Mouse (Mus musculus): ENCODE data around the gene Brms1l.

Gene Brms1l

DNA sequence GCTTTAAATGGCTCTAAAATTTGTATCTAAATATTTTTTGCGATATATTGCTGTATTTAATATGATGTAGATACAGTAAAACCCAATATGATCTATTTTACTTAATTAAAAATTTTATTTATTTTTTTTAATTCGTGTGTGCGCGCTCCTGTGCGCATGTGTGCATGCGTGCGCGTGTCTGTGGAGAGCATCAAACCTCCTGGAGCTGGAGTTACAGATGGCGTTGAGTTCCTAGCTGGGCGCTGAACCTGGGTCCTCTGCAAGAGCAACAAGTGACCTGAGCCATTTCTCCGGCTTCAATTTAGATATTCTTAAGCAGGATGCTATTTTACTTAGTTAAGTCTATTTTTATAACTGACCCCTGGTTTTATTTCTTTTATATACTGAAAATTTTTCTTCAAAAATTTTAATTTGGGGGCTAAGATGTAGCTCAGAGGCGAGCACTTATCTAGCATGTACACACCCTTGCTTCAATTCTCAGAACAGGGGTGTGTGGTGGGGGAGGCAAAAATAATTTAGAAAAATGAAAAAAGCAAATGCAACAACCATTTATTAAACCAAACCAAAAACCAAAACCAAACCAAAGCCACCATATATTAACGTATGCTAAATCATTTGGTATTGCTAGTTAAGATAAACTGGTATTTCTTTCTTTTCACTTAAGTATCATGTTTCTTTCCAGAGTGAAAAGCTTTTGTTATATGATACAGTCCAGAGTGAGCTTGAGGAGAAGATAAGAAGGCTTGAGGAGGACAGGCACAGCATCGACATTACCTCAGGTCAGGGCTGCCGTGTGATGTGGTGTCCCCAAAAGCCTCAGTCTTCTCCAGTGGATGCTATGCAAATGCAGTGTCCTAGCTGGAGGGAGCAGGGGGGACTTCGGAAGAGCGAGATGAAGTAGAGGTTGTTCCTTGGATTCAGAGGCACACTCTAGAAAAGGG lies 23.6 kb downstream of the Brms1l start:
- CTCF ChIA-PET: no interaction called here

DNA sequence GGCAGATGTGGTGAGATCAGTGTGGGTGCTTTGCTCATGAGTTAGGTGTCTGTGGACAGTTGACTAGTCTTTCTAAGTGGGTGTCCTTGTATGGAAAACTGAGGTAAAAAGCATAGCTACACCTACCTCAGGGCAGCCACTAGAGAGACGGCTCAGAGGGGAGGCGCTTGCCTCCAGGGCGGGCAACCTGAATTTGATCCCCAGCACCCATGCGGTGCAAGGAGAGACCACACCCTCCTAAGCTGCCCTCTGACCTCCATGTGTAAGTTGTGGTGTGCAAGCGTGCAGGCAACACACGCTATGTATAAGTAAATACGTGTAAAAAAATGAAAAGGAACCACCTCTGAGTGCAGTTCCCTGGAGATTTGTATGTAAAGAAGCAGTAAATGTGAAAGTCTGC lies 24.5 kb downstream of the Brms1l start:
- CTCF ChIA-PET: no interaction called here

DNA sequence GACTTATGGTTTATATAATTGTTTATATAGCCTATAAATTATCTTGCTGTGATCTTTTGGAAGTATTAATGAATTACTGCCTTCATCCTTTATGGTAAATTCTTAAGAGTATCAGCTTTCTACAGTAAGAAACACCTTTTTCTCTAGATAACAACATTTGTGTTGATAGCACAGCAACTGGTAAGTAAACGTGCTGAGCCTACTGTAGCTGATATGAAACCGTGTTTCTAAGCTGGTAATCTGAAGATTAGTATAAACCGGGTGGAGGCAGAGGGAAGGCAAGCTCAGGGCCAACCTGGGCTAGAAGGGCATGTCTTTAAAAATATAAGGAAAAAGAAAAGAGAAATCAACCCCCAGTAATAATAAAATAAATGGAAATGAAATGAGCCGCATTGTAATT lies 31.6 kb downstream of the Brms1l start:
- CTCF ChIA-PET: no interaction called here

DNA sequence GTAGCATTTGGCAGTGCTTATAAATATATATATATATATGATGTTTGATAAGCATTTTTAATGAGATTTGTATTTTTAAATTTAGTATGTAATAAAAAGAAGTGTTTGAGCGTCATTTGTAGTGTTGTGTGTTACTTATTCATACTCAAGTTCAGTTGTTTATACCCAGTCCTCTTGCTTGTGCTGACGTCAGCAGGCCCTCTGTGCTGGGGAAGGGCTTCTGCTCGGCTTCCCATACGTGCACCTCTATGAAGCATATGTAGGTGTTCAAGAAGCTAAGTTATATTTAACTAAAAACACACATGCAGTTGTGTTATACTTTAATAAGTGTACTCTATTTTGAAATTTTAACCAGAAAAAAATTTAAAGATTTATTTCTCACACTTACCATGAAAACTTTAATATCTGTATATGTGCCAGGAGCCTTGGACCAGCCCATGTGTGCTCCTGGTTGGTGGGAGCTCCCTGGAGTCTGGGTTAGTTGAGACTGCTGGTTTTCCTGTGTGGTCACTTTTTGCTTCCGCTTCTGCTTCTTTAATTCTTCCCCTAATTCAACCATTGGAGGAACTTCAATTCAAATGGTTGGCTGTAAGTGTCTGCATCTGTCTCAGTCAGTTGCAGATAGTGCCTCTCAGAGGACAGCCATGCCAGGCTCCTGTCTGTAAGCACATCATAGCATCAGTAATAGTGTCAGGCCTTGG lies 33.6 kb downstream of the Brms1l start:
- CTCF ChIA-PET: no interaction called here

DNA sequence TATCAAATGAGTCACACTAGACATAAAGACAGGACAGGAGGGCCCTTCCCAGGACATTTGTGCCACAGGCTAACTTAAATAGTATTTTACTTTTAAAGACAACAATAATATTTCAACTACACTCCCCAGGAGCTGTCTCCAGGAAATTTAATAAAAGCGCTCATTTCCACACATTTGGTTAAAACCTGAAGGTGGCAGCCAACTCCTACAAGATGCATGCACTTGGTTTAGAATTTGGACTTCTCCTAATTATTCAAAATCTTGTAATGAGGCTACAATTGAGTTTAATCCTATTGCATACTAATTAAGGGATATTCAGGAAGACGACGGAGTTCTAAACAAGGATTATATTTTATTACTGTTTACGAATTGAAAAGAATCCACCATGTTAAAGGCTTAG lies 49.3 kb downstream of the Brms1l start:
- CTCF ChIA-PET: no interaction called here

DNA sequence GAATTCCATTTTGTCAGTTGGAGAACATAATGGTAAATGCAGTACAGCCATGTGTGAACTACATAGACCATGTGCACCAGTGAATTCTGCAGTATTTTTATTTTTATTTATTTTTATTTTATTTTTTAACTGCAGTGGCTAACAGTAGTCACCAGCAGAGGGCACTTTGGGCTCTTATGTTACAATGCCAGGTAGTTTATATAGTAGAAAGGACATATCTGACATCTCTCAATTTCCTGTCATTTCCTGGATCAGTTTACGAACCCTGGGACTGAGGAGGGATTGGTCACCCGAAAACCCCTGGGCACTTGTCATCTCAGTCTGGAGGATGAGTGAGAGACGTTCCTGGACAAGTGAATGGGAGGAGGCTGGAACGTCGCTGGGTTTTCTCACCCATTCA lies 52.4 kb downstream of the Brms1l start:
- CTCF ChIA-PET: no interaction called here

DNA sequence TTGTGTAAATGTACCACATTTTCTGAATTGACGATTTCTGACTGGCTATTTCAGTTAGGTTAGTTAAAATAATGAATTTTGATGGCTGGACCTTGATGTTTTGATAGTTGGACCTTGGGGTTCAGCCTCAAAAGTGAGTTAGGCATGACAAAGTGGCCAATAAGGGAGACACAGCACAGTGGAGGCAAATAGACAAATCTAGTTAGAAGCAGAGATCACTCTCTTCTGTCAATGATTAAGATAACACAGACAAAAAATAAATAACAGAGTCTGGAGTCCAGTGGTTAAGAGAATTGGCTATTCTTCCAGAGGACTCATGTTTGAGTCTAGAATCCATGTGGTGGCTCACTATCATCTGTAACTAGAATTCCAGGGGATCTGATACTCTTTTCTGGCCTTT lies 68.7 kb downstream of the Brms1l start:
- CTCF ChIA-PET: no interaction called here

DNA sequence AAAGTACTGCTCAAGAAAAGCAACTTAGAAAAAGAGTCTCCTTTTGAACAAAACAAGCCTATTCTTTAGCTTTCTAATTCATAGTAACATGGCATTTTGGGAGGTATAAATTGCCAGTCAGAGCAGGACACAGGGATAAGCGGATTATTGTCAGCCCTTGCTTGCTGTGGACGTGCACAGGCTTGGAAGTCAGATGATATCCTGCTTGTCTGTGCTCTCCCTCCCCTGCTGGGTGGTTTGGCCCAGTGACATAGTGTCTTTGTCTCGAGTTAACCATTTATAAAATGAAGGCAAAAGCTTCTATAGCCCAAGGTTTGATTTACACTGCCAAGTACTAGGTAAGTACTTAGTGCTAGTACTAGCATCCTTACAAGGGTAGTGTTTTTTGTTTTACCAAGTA lies 76.0 kb downstream of the Brms1l start:
- CTCF ChIA-PET: no interaction called here

DNA sequence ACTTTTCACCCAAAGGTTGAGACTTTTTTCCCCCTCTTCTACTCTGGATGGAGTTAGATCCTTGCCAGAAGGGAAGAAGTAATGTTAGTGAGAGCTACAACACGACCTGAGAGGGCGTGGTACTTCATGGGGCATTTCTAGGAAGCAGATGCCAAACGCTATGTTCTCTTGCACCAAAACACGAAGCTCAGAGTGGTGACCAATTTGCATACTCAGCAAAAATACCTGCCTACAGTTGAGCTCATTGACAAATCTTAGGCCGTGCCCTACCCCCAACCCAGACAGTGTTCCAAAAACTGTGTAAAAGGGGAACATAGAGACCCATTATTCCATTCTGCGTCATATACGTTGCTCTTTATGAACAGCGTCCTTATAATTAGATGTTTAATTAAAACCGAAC lies 77.1 kb downstream of the Brms1l start:
- CTCF ChIA-PET: no interaction called here

DNA sequence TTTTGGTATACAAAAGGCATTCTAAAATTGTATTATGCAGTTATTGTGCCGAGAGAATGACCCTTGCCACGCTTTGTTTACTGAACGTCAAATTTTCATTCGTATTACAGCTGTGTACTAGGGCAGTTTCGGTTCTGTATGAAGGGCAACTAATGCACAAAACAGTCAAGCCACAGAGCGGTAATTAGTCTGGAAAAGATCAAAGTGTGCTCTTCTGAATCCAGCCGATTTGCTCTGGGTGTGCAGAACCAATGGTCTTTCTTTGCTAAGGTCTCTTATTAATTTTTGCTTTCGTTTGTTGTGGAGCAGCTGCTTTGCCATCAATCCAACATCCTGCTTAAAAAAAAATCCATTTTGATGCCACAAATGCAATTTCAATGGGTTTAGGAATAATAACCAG lies 80.1 kb downstream of the Brms1l start:
- CTCF ChIA-PET: no interaction called here

DNA sequence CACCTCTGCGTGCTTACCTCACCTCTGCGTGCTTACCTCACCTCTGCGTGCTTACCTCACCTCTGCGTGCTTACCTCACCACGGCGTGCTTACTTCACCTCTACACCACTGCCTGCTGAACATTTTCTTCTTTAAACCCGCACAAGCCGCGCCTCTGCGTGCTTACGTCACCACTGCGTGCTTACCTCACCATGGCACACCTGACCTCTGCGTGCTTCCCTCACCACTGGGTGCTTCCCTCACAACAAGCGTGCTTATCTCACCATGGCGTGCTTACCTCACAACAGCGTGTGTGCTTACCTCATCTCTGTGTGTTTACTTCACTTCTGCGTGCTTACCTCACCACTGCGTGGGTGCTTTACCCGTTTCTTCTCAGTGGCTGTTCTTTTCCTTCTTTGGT lies 80.9 kb downstream of the Brms1l start:
- CTCF ChIA-PET: no interaction called here
